Mouse (Mus musculus) embryonic facial prominence, embryonic 13.5 days (tissue): ENCODE measurements around the gene Slc35f3. TPM values are rescaled to one million over a fixed set of nuclear protein-coding genes. Genes with fewer than 3 reads are reported as not detected.

ENCODE experiments used
- ATAC-seq: fragments of 200-750 bp; cut with Nextera tagmentation; 2 replicates; pipeline ENCODE4 v1.8.0; 2017; ENCODE audit warnings: low read depth; ENCODE audit not compliant: insufficient number of reproducible peaks, insufficient read depth, low FRiP score, low TSS enrichment
- H3K27ac ChIP-seq: fragments of 300-500 bp; sonication (generic); 2 replicates; pipeline ENCODE4 v1.5.1; 2015; ENCODE audit warnings: moderate library complexity, mild to moderate bottlenecking, inconsistent platforms
- H3K27me3 ChIP-seq: fragments of 300-500 bp; sonication (generic); 2 replicates; pipeline ENCODE4 v1.6.1; 2015; ENCODE audit warnings: mild to moderate bottlenecking, inconsistent platforms
- H3K36me3 ChIP-seq: fragments of 300-500 bp; sonication (generic); 2 replicates; pipeline ENCODE4 v1.6.1; 2015; ENCODE audit warnings: mild to moderate bottlenecking, inconsistent platforms
- H3K4me1 ChIP-seq: fragments of 300-500 bp; sonication (generic); 2 replicates; pipeline ENCODE4 v1.6.1; 2015; ENCODE audit warnings: inconsistent platforms
- H3K4me2 ChIP-seq: fragments of 300-500 bp; sonication (generic); 2 replicates; pipeline ENCODE4 v1.6.1; 2015; ENCODE audit warnings: moderate library complexity, mild to moderate bottlenecking, inconsistent platforms
- H3K4me3 ChIP-seq: fragments of 300-500 bp; sonication (generic); 2 replicates; pipeline ENCODE4 v1.5.1; 2015; ENCODE audit warnings: mild to moderate bottlenecking, inconsistent platforms
- H3K9ac ChIP-seq: fragments of 300-500 bp; sonication (generic); 2 replicates; pipeline ENCODE4 v1.6.1; 2015; ENCODE audit warnings: mild to moderate bottlenecking, inconsistent platforms
- H3K9me3 ChIP-seq: fragments of 300-500 bp; sonication (generic); 2 replicates; pipeline ENCODE4 v1.6.1; 2016; ENCODE audit warnings: inconsistent platforms
- WGBS: fragments of 180-500 bp; shearing (Covaris S2); methylation state at CpG from one replicate; pipeline ENCODE4 v1.1.7; 2015; ENCODE audit warnings: mixed read lengths; 5-methylcytosine and 5-hydroxymethylcytosine counted together
- polyA plus RNA-seq: library from polyadenylated mRNA; unstranded; fragments of >200 nt; fragmentation: Nextera tagmentation; extraction: Ambion mirVana; gene quantifications from 2 replicates; pipeline ENCODE4 v1.2.1, GENCODE M21; 2015

Slc35f3 gene
- polyA plus RNA-seq, 1 experiment from 2014 or later = 0.28 TPM

DNA sequence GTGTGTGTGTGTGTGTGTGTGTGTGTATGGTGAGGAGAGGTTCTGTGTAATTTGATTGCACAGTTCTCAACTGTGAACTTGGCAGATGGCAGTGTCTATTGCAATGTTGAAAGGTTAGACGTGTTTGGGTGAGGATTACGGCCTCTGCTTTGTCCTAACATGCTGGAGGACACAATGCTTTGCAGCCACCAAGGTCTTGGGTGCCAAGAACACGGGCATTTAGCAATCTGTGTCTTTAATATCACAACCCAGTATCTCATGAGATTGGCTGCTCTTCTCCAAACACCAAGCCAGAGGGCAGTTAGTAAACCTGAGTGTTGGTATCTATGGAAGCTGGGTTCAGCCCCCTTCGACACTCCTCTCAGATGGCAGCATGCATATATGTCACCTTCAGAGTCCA is 22.5 kb upstream of the Slc35f3 start:
- H3K4me2 ChIP-seq = no peak overlapping the region
- ATAC-seq = no peak
- WGBS = 66% methylated on average over 4 of the region's 4 CpGs
- no peak overlapping the region for H3K4me3 ChIP-seq
- no peak overlapping the region for H3K9ac ChIP-seq
- no peaks in the 10 kb centered on the region for H3K36me3 ChIP-seq
- H3K9me3 ChIP-seq = no peaks in the 10 kb centered on the region
- H3K4me1 ChIP-seq = no peaks in the 10 kb centered on the region
- H3K27me3 ChIP-seq = no peaks in the 10 kb centered on the region
- no peak overlapping the region for H3K27ac ChIP-seq

GRCm38 (mm10) chr8:126291951-126292350 is 6.4 kb upstream of the Slc35f3 start:
- Histone ChIP-seq H3K9ac (no peak overlapping the region), H3K27ac (no peak overlapping the region), H3K27me3 (peaks cover 4% of the 10 kb centered on the region; the same call in 1 of the 2 replicates), H3K4me1 (no peaks in the 10 kb centered on the region), H3K36me3 (no peaks in the 10 kb centered on the region), H3K4me3 (no peak overlapping the region), H3K4me2 (no peak overlapping the region), H3K9me3 (no peaks in the 10 kb centered on the region)
- 80% methylated on average over 10 of the region's 10 CpGs for WGBS
- no peak for ATAC-seq

DNA sequence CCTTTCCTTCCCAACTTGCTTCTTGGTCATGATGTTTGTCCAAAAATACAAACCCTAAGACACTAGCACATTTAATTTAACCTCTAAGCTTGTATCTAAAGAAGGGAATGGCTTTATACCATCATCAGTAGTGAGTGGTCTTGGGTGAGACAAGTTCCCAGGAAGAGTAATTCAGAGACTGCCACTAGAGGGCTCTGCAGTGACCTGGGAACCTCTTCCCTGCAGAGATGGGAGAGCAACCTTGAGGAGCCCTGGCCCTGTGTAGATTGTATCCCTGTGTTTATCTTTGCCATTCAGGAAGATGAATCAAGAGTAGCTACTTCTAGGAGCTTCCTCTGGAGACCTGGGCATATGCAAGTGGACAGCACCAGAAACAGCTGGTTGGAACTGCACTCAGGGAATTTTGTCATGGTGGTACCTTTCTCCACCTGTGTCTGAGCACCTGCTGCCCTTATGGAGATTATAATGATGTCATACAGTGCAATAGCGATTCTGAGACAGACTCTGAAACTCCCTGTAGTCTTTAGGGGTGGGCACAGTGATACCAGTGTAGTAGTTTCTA is 993 bp upstream of the Slc35f3 start:
- WGBS = 38% methylated on average over 1 of the region's 1 CpGs
- H3K27ac ChIP-seq = no peak overlapping the region
- H3K36me3 ChIP-seq = no peaks in the 10 kb centered on the region
- no peak overlapping the region for H3K9ac ChIP-seq
- no peak overlapping the region for H3K4me2 ChIP-seq
- peaks cover 40% of the 10 kb centered on the region for H3K27me3 ChIP-seq
- no peak overlapping the region for H3K4me3 ChIP-seq
- no peaks in the 10 kb centered on the region for H3K9me3 ChIP-seq
- no peak for ATAC-seq
- H3K4me1 ChIP-seq = peaks cover 9% of the 10 kb centered on the region; the same call in 1 of the 2 replicates

DNA sequence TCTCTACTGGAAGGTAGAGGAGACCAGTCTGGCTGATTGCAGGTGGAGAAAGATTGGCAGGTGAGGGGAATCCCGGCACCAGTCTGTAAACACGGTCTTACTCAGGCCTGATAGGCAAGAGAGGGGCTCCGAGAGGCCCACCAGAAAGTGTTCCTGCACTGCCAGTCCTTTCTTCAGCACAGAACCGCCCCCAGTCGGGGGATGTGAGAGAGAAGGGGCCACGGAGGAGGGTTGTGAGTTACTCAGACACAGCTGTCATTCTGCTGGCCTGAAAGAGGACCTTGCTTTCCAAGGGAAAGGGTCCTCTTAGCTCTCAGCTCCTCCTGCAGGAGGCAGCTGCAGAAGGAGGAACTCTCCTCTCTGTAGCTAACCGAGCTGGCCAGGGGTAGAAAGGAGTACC is 975 bp downstream of the Slc35f3 start:
- H3K9me3 ChIP-seq = no peaks in the 10 kb centered on the region
- H3K9ac ChIP-seq = no peak overlapping the region
- WGBS = 16% methylated on average over 7 of the region's 7 CpGs
- H3K4me1 ChIP-seq = peaks cover 9% of the 10 kb centered on the region; the same call in 1 of the 2 replicates
- peaks cover 40% of the 10 kb centered on the region for H3K27me3 ChIP-seq
- no peak overlapping the region for H3K27ac ChIP-seq
- ATAC-seq = no peak
- H3K4me3 ChIP-seq = no peak overlapping the region
- no peaks in the 10 kb centered on the region for H3K36me3 ChIP-seq
- peak overlapping the region; percentile 97 for H3K4me2 ChIP-seq

GRCm38 (mm10) chr8:126300350-126300749 is 2.0 kb downstream of the Slc35f3 start:
- H3K4me3 ChIP-seq = no peak overlapping the region
- peaks cover 40% of the 10 kb centered on the region for H3K27me3 ChIP-seq
- H3K4me2 ChIP-seq = no peak overlapping the region
- H3K36me3 ChIP-seq = no peaks in the 10 kb centered on the region
- no peaks in the 10 kb centered on the region for H3K9me3 ChIP-seq
- ATAC-seq = no peak
- WGBS = 80% methylated on average over 5 of the region's 5 CpGs
- H3K4me1 ChIP-seq = peaks cover 9% of the 10 kb centered on the region; the same call in 1 of the 2 replicates
- no peak overlapping the region for H3K27ac ChIP-seq
- H3K9ac ChIP-seq = no peak overlapping the region

DNA sequence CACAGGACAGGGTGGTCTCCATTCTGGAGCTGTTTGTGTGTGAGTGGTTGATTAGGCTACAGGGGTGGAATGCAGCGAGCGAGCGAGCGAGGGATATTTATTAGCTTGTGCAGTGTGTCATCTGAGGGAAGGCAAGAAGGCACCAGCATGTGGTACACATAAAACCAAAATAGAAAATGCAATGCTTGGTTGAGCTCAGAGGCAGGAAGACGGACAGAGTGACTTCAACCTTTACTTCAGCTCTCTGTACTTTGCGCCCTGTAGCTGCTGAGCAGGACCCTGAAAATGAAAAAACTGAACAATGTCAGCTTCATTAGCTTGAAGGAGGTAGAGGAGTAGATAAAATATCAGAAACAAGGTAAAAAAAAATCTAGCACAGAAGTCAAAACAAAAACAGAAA is 3.2 kb downstream of the Slc35f3 start:
- 70% methylated on average over 6 of the region's 6 CpGs for WGBS
- Histone ChIP-seq H3K4me1 (peaks cover 9% of the 10 kb centered on the region; the same call in 1 of the 2 replicates), H3K4me3 (no peak overlapping the region)

DNA sequence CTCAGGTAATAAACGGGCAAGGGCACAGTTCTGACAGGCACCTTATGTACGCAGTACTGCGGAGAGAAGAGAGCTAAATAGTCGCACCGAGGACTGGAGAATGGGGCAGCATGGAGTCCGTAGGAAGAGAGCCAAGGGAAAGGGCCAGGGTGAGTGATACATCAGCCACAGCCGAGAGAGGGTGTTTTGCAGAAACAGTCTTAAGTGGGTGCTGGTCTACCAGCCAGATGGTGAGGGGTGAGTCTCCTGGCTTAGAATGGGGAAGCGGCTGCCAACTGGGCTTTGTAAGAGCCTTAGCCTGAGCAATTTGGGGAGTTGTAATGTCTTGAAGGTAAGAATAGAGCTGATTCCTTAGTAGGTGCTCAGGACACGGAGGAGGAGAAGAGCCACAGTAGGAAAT is 8.8 kb downstream of the Slc35f3 start:
- H3K9me3 ChIP-seq = no peaks in the 10 kb centered on the region
- 88% methylated on average over 9 of the region's 9 CpGs for WGBS
- no peaks in the 10 kb centered on the region for H3K27me3 ChIP-seq
- no peaks in the 10 kb centered on the region for H3K36me3 ChIP-seq
- H3K27ac ChIP-seq = no peak overlapping the region
- H3K4me3 ChIP-seq = no peak overlapping the region
- no peak overlapping the region for H3K9ac ChIP-seq
- ATAC-seq = no peak
- H3K4me2 ChIP-seq = no peak overlapping the region
- H3K4me1 ChIP-seq = no peaks in the 10 kb centered on the region

More for the DNA sequence above, 3.2 kb downstream of the Slc35f3 start:
- no peak overlapping the region for H3K9ac ChIP-seq
- ATAC-seq = no peak
- no peaks in the 10 kb centered on the region for H3K36me3 ChIP-seq
- H3K9me3 ChIP-seq = no peaks in the 10 kb centered on the region
- H3K27me3 ChIP-seq = peaks cover 40% of the 10 kb centered on the region
- H3K27ac ChIP-seq = no peak overlapping the region
- H3K4me2 ChIP-seq = no peak overlapping the region

GRCm38 (mm10) chr8:126309015-126309414 is 10.7 kb downstream of the Slc35f3 start:
- Histone ChIP-seq H3K9me3 (no peaks in the 10 kb centered on the region), H3K36me3 (no peaks in the 10 kb centered on the region), H3K27ac (no peak overlapping the region), H3K4me1 (no peaks in the 10 kb centered on the region), H3K4me3 (no peak overlapping the region), H3K4me2 (no peak overlapping the region), H3K9ac (no peak overlapping the region), H3K27me3 (no peaks in the 10 kb centered on the region)
- WGBS = 34% methylated on average over 1 of the region's 1 CpGs
- no peak for ATAC-seq

DNA sequence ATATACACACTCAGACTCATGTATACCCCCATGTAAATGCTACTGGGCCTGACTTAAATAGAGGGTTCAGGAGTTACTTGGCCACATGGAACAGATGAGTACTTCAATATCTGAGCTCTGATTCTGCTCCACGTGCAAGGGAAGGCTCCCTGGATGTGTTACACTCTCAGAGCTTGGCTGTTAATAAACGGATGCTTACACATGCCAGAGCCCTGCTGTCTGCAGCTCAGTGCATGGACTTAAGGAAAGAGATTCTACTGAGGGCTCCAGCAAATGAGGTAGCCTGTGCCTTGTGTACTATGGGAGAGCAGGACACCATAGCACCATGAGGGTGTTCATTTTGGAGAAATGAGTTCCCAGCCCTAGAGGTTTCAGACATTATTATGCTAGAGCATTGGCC is 26.6 kb downstream of the Slc35f3 start:
- Histone ChIP-seq H3K27ac (no peak overlapping the region), H3K4me3 (no peak overlapping the region), H3K4me1 (no peaks in the 10 kb centered on the region), H3K9me3 (no peaks in the 10 kb centered on the region), H3K27me3 (no peaks in the 10 kb centered on the region), H3K36me3 (no peaks in the 10 kb centered on the region), H3K4me2 (no peak overlapping the region), H3K9ac (no peak overlapping the region)
- 63% methylated on average over 2 of the region's 2 CpGs for WGBS
- ATAC-seq = no peak

GRCm38 (mm10) chr8:126326136-126326535 is 27.8 kb downstream of the Slc35f3 start:
- Histone ChIP-seq H3K36me3 (no peaks in the 10 kb centered on the region), H3K27me3 (no peaks in the 10 kb centered on the region), H3K27ac (no peak overlapping the region), H3K4me2 (no peak overlapping the region), H3K9ac (no peak overlapping the region), H3K4me3 (no peak overlapping the region), H3K9me3 (no peaks in the 10 kb centered on the region), H3K4me1 (no peaks in the 10 kb centered on the region)
- no peak for ATAC-seq
- WGBS = 80% methylated on average over 1 of the region's 1 CpGs

DNA sequence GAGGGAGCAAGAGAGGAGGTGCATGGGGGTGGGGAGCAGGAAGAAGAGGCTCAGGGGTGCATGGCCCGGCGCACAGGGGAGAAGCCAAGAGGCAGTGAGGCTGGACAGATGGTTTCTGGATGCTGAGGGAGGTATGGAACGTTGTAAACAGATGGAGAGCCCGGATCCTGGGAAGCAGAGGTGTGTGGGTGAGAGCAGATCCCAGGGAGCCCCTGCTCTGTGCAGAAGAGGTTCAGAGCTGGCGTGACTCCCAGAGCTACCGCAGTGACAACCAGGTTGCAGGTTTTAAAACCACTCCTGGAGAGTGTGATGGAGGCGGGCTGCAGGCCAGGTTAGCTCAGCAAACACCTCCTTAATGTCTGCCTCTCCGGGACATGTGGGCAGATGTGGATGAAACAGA is 28.4 kb downstream of the Slc35f3 start:
- Histone ChIP-seq H3K4me3 (no peak overlapping the region), H3K36me3 (no peaks in the 10 kb centered on the region), H3K4me1 (no peaks in the 10 kb centered on the region), H3K9ac (no peak overlapping the region), H3K4me2 (no peak overlapping the region), H3K27ac (no peak overlapping the region), H3K27me3 (no peaks in the 10 kb centered on the region), H3K9me3 (no peaks in the 10 kb centered on the region)
- ATAC-seq = no peak
- WGBS = 79% methylated on average over 8 of the region's 8 CpGs

- WGBS = 44% methylated on average over 5 of the region's 5 CpGs
- no peaks in the 10 kb centered on the region for H3K27me3 ChIP-seq
- H3K4me3 ChIP-seq = no peak overlapping the region
- ATAC-seq = no peak
- H3K36me3 ChIP-seq = no peaks in the 10 kb centered on the region
- H3K27ac ChIP-seq = no peak overlapping the region
- no peak overlapping the region for H3K9ac ChIP-seq
- H3K4me2 ChIP-seq = no peak overlapping the region
- no peaks in the 10 kb centered on the region for H3K9me3 ChIP-seq
- H3K4me1 ChIP-seq = no peaks in the 10 kb centered on the region
These were observed 29.4 kb downstream of the Slc35f3 start for GRCm38 (mm10) chr8:126327786-126328185.
